Mouse (Mus musculus): ENCODE data around the gene Cul4b. TPM values are rescaled to one million over a fixed set of nuclear protein-coding genes. Genes with fewer than 3 reads are reported as not detected.

Cul4b gene
- polyA plus RNA-seq, 1 experiment from 2014 or later, result 24.7 TPM

Other genes starting within 250 kb of the Cul4b start
- 167 and 170 TPM in 2 replicates for gene Lamp2, start 119.7 kb downstream of the Cul4b start, polyA plus RNA-seq (2015; fragmentation: Nextera tagmentation; extraction: Ambion mirVana)
- gene Mcts1, start 24.4 kb upstream of the Cul4b start, polyA plus RNA-seq (2015; fragmentation: Nextera tagmentation; extraction: Ambion mirVana), result 92.9 and 95.7 TPM in 2 replicates
- 34.3 and 35.5 TPM in 2 replicates for gene C1galt1c1, start 58.9 kb upstream of the Cul4b start, polyA plus RNA-seq (2015; fragmentation: Nextera tagmentation; extraction: Ambion mirVana)
- gene 6030498E09Rik, start 196.5 kb upstream of the Cul4b start, polyA plus RNA-seq (2015; fragmentation: Nextera tagmentation; extraction: Ambion mirVana), result 0.11 TPM in 1 of 2 replicates, not detected in the other